Mouse (Mus musculus) hindbrain, embryonic 16.5 days (tissue): ENCODE measurements around the gene Rcbtb2. TPM values are rescaled to one million over a fixed set of nuclear protein-coding genes. Genes with fewer than 3 reads are reported as not detected.
A peak's percentile ranks its signal among the peaks of the same experiment; 100 is the strongest.
"Not testable (repeated sequence)": the region's sequence is repeated elsewhere in the genome, so short reads cannot be mapped to it uniquely, and the experiment has no call there.

Experiments used
- ATAC-seq: fragments of 200-750 bp; cut with Nextera tagmentation; 2 replicates; pipeline ENCODE4 v1.8.0; 2017; ENCODE audit warnings: moderate TSS enrichment, moderate library complexity
- H3K27ac ChIP-seq: fragments of 300-500 bp; sonication (generic); 2 replicates; pipeline ENCODE4 v1.5.1; 2014; ENCODE audit warnings: low read depth, mild to moderate bottlenecking, control low read depth, low read length, moderate library complexity
- H3K27me3 ChIP-seq: fragments of 300-500 bp; sonication (generic); replicated peaks from 2 replicates; pipeline ENCODE4 v1.6.1; 2014; ENCODE audit warnings: low read length; ENCODE audit not compliant: control insufficient read depth, insufficient read depth
- H3K36me3 ChIP-seq: fragments of 300-500 bp; sonication (generic); 2 replicates; pipeline ENCODE4 v1.6.1; 2014; ENCODE audit warnings: mild to moderate bottlenecking, low read length, moderate library complexity, mixed read lengths; ENCODE audit not compliant: control insufficient read depth, insufficient read depth
- H3K4me1 ChIP-seq: fragments of 300-500 bp; sonication (generic); 2 replicates; pipeline ENCODE4 v1.6.1; 2014; ENCODE audit warnings: low read depth, low read length; ENCODE audit not compliant: control insufficient read depth, insufficient read depth
- H3K4me2 ChIP-seq: fragments of 300-500 bp; sonication (generic); 2 replicates; pipeline ENCODE4 v1.6.1; 2014; ENCODE audit warnings: mild to moderate bottlenecking, low read length, control low read depth, moderate library complexity
- H3K4me3 ChIP-seq: fragments of 300-500 bp; sonication (generic); 2 replicates; pipeline ENCODE4 v1.5.1; 2014; ENCODE audit warnings: mild to moderate bottlenecking, low read length, control low read depth, moderate library complexity
- H3K9ac ChIP-seq: fragments of 300-500 bp; sonication (generic); 2 replicates; pipeline ENCODE4 v1.6.1; 2014; ENCODE audit warnings: low read depth, mild to moderate bottlenecking, control low read depth, low read length, moderate library complexity
- H3K9me3 ChIP-seq: fragments of 300-500 bp; sonication (generic); 2 replicates; pipeline ENCODE4 v1.6.1; 2014; ENCODE audit warnings: mild to moderate bottlenecking, low read length, moderate library complexity; ENCODE audit not compliant: control insufficient read depth
- WGBS: fragments of 180-500 bp; shearing (Covaris S2); extraction: QIAGEN DNeasy Blood & Tissue Kit; methylation state at CpG from one replicate; pipeline ENCODE4 v1.1.7; 2014; 5-methylcytosine and 5-hydroxymethylcytosine counted together
- polyA plus RNA-seq: library from polyadenylated mRNA; unstranded; fragments of >200 nt; fragmentation: Nextera tagmentation; extraction: Ambion mirVana; gene quantifications from 2 replicates; pipeline ENCODE4 v1.2.1, GENCODE M21; 2015

The Rcbtb2 gene
- polyA plus RNA-seq, 1 experiment from 2014 or later = 63.8 TPM

GRCm38 (mm10) chr14:73102270-73102865 is 20.5 kb upstream of the Rcbtb2 start:
- no peak for ATAC-seq
- Histone ChIP-seq H3K9me3 (no peaks in the 10 kb centered on the region), H3K27ac (no peak overlapping the region), H3K36me3 (no peaks in the 10 kb centered on the region), H3K4me2 (no peak overlapping the region), H3K4me3 (no peak overlapping the region), H3K9ac (no peak overlapping the region), H3K4me1 (peaks cover 4% of the 10 kb centered on the region), H3K27me3 (0 out of 2 replicates have a peak, but pooled peaks cover 3% of the 10 kb centered on the region)
- WGBS = 75% methylated on average over 12 of the region's 12 CpGs

- WGBS = 34% methylated on average over 4 of the region's 4 CpGs
- H3K27ac ChIP-seq, H3K4me2 ChIP-seq, ATAC-seq, H3K36me3 ChIP-seq, H3K4me3 ChIP-seq, H3K9me3 ChIP-seq, H3K9ac ChIP-seq, H3K27me3 ChIP-seq, H3K4me1 ChIP-seq: not testable (repeated sequence)
These were observed 19.9 kb upstream of the Rcbtb2 start for GRCm38 (mm10) chr14:73102986-73103385.

GRCm38 (mm10) chr14:73104913-73105312 is 17.9 kb upstream of the Rcbtb2 start:
- H3K27me3 ChIP-seq = no peaks in the 10 kb centered on the region
- no peak overlapping the region for H3K4me3 ChIP-seq
- 78% methylated on average over 6 of the region's 6 CpGs for WGBS
- H3K27ac ChIP-seq = no peak overlapping the region
- no peaks in the 10 kb centered on the region for H3K36me3 ChIP-seq
- no peak for ATAC-seq
- H3K4me2 ChIP-seq = no peak overlapping the region
- H3K9me3 ChIP-seq = no peaks in the 10 kb centered on the region
- peaks cover 4% of the 10 kb centered on the region for H3K4me1 ChIP-seq
- H3K9ac ChIP-seq = no peak overlapping the region

GRCm38 (mm10) chr14:73105407-73106185 is 17.2 kb upstream of the Rcbtb2 start:
- 39% methylated on average over 11 of the region's 11 CpGs for WGBS
- Histone ChIP-seq H3K36me3 (no peaks in the 10 kb centered on the region), H3K4me1 (peaks cover 4% of the 10 kb centered on the region), H3K9ac (no peak overlapping the region), H3K27ac (no peak overlapping the region), H3K4me2 (no peak overlapping the region), H3K4me3 (no peak overlapping the region), H3K27me3 (no peaks in the 10 kb centered on the region), H3K9me3 (no peaks in the 10 kb centered on the region)
- ATAC-seq = no peak

- no peak overlapping the region for H3K27ac ChIP-seq
- peaks cover 4% of the 10 kb centered on the region for H3K4me1 ChIP-seq
- H3K9me3 ChIP-seq = no peaks in the 10 kb centered on the region
- peak overlapping the region; percentile 43 for H3K4me2 ChIP-seq
- no peak overlapping the region for H3K9ac ChIP-seq
- ATAC-seq = peak; percentile 63; the same call in 1 of the 2 replicates
- H3K27me3 ChIP-seq = no peaks in the 10 kb centered on the region
- no peaks in the 10 kb centered on the region for H3K36me3 ChIP-seq
- H3K4me3 ChIP-seq = no peak overlapping the region
- 22% methylated on average over 8 of the region's 8 CpGs for WGBS
These were observed 16.6 kb upstream of the Rcbtb2 start for GRCm38 (mm10) chr14:73106234-73106711.

DNA sequence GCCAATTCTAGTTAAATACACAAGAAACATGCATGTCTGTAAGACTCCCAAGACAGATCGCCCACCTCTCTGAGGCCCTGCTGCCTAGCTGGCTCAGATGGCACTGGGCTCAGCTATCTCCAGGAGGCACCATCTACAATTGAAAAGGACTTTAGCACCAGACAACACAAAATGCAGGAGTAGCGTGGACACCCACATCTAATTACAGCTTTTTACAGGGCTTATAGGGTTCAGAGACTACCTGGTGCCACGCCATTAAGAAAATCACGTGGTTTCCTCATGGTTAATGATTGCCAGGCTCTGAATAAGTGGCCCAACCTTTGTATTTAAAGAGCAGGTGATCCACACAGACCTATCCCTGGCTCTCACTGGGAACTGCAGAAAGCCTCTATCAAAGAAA is 15.9 kb upstream of the Rcbtb2 start:
- Histone ChIP-seq H3K27ac (no peak overlapping the region), H3K36me3 (no peaks in the 10 kb centered on the region), H3K4me3 (no peak overlapping the region), H3K4me1 (peaks cover 4% of the 10 kb centered on the region), H3K4me2 (no peak overlapping the region), H3K9ac (no peak overlapping the region), H3K9me3 (no peaks in the 10 kb centered on the region), H3K27me3 (no peaks in the 10 kb centered on the region)
- WGBS = 55% methylated on average over 4 of the region's 4 CpGs
- ATAC-seq = no peak

DNA sequence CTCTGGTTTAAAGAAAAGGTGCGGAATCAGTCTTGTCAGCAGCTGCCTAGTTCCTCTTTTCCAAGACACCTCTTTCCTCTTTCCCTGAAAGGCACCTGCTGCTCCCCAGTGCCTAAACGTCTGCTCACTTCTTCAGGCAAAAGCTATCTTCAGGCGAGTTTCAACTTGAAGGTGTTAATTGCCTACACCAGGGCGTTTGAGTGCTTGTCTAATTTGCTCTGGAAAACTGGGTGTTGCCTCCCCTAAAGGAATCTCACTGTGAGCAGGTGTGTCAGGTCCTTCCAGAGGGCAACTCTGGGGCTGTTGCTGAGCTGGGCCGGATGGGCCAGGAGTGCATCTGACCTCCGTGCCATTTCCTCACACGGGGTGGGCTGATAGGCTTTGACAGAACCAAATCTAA is 15.5 kb upstream of the Rcbtb2 start:
- Histone ChIP-seq H3K9me3 (no peaks in the 10 kb centered on the region), H3K27ac (no peak overlapping the region), H3K4me2 (no peak overlapping the region), H3K4me3 (no peak overlapping the region), H3K9ac (no peak overlapping the region), H3K27me3 (no peaks in the 10 kb centered on the region), H3K36me3 (no peaks in the 10 kb centered on the region), H3K4me1 (peaks cover 4% of the 10 kb centered on the region)
- 64% methylated on average over 7 of the region's 7 CpGs for WGBS
- ATAC-seq = no peak

GRCm38 (mm10) chr14:73107952-73108351 is 14.9 kb upstream of the Rcbtb2 start:
- 89% methylated on average over 6 of the region's 6 CpGs for WGBS
- no peak for ATAC-seq
- H3K4me2 ChIP-seq = no peak overlapping the region

GRCm38 (mm10) chr14:73110682-73111081 is 12.2 kb upstream of the Rcbtb2 start:
- Histone ChIP-seq H3K9me3 (no peaks in the 10 kb centered on the region), H3K4me1 (peaks cover 2% of the 10 kb centered on the region), H3K27me3 (no peaks in the 10 kb centered on the region), H3K36me3 (no peaks in the 10 kb centered on the region), H3K27ac (no peak overlapping the region), H3K4me2 (no peak overlapping the region), H3K4me3 (no peak overlapping the region), H3K9ac (no peak overlapping the region)
- no peak for ATAC-seq
- WGBS = 69% methylated on average over 3 of the region's 3 CpGs

More at GRCm38 (mm10) chr14:73107952-73108351, 14.9 kb upstream of the Rcbtb2 start:
- Histone ChIP-seq H3K4me1 (peaks cover 4% of the 10 kb centered on the region), H3K27ac (no peak overlapping the region), H3K4me3 (no peak overlapping the region), H3K27me3 (no peaks in the 10 kb centered on the region), H3K9ac (no peak overlapping the region), H3K36me3 (no peaks in the 10 kb centered on the region), H3K9me3 (no peaks in the 10 kb centered on the region)
